Mouse (Mus musculus) lung, postnatal 0 days (tissue): ENCODE data around the gene 1700061G19Rik.
A peak's percentile ranks its signal among the peaks of the same experiment; 100 is the strongest.

Experiments
- CTCF ChIP-seq: IDR thresholded peaks from 2 replicates; pipeline ENCODE4 v1.5.1; 2016; ENCODE audit warnings: antibody characterized with exemption, mild to moderate bottlenecking
- EP300 ChIP-seq: IDR thresholded peaks from 2 replicates; pipeline ENCODE4 v1.6.1; 2016; ENCODE audit warnings: antibody characterized with exemption, mild to moderate bottlenecking, control low read depth

DNA sequence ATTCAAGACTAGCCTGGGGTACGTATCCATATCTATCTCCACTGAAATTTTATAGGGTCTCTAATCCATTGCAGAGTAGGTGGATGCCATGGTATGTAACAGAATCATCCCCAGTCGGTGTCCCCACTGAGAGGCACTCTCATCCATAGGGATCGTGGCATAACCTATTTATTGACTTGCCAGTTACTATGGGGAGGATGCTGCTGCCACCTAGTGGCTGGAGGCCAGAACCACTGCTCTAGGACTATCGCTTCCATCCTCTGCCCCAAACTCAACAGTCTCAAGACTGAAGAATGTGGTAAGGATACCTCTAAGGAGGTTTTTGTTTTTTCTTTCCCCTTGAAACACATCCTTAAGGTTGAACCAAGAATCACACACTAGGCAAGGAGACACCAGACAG is 17.1 kb upstream of the 1700061G19Rik start:
- TF ChIP-seq CTCF = peak; percentile 92
- no peak for TF ChIP-seq EP300
